Mouse (Mus musculus) MEL (cell line): Measurements from ENCODE around the gene Cxcl15. TPM values are rescaled to one million over a fixed set of nuclear protein-coding genes. Genes with fewer than 3 reads are reported as not detected.

ENCODE experiments used
- DNase-seq: peaks from one replicate; pipeline ENCODE4 v3.0.0; 2011; ENCODE audit warnings: low read depth, low spot score
- H3K27ac ChIP-seq: 2 replicates; pipeline ENCODE4 v1.5.1; 2012; ENCODE audit warnings: low read depth, mild to moderate bottlenecking, control low read depth, low read length, moderate library complexity; ENCODE audit not compliant: control insufficient read depth
- H3K27me3 ChIP-seq, 2 experiments: fragments of 150-350 bp in 1 of 2; sonication (generic) in 1 of 2; 2 replicates each; pipeline ENCODE4 v1.6.1; 2012; ENCODE audit warnings: low read length in 2 of 2, mild to moderate bottlenecking in 2 of 2, improper control_type of control experiment in 1 of 2, moderate library complexity in 1 of 2; ENCODE audit not compliant: insufficient read depth in 2 of 2, control insufficient read depth in 1 of 2
- H3K36me3 ChIP-seq, 2 experiments: 2 replicates each; pipeline ENCODE4 v1.6.1; 2012 to 2014; ENCODE audit warnings: low read length in 2 of 2, improper control_type of control experiment in 1 of 2, inconsistent platforms in 1 of 2, mild to moderate bottlenecking in 1 of 2; ENCODE audit not compliant: insufficient read depth in 2 of 2, control insufficient read depth in 1 of 2
- H3K4me1 ChIP-seq, 2 experiments: fragments of 150-350 bp in 1 of 2; sonication (generic) in 1 of 2; 2 replicates each; pipeline ENCODE4 v1.6.1; 2012; ENCODE audit warnings: low read length in 2 of 2, improper control_type of control experiment in 1 of 2, mild to moderate bottlenecking in 1 of 2; ENCODE audit not compliant: insufficient read depth in 2 of 2, control insufficient read depth in 1 of 2
- H3K4me3 ChIP-seq, 2 experiments: fragments of 150-350 bp in 1 of 2; sonication (generic) in 1 of 2; 2 replicates each; pipeline ENCODE4 v1.5.1; 2012; ENCODE audit warnings: low read depth in 2 of 2, low read length in 2 of 2, mild to moderate bottlenecking in 2 of 2, moderate library complexity in 2 of 2, control low read depth in 1 of 2, improper control_type of control experiment in 1 of 2; ENCODE audit not compliant: control insufficient read depth in 1 of 2, insufficient read depth in 1 of 2
- H3K79me2 ChIP-seq: 2 replicates; pipeline ENCODE4 v1.6.1; 2012; ENCODE audit warnings: mild to moderate bottlenecking, low read length, moderate library complexity; ENCODE audit not compliant: control insufficient read depth, poor library complexity, insufficient read depth
- H3K9ac ChIP-seq: 2 replicates; pipeline ENCODE4 v1.6.1; 2012; ENCODE audit warnings: low read depth, mild to moderate bottlenecking, control low read depth, low read length, moderate library complexity; ENCODE audit not compliant: control insufficient read depth, poor library complexity, severe bottlenecking
- H3K9me3 ChIP-seq: fragments of 150-350 bp; sonication (generic); replicated peaks from 2 replicates; pipeline ENCODE4 v1.6.1; 2012; ENCODE audit warnings: mild to moderate bottlenecking, low read length, improper control_type of control experiment, moderate library complexity; ENCODE audit not compliant: insufficient read depth
- BHLHE40 ChIP-seq: IDR thresholded peaks from 2 replicates; pipeline ENCODE4 v1.6.1; 2012; ENCODE audit warnings: low read depth, mild to moderate bottlenecking, inconsistent platforms, low read length, improper control_type of control experiment, borderline replicate concordance
- CHD2 ChIP-seq: IDR thresholded peaks from 2 replicates; pipeline ENCODE4 v1.6.1; 2011; ENCODE audit warnings: low read length, improper control_type of control experiment
- E2F4 ChIP-seq: IDR thresholded peaks from 2 replicates; pipeline ENCODE4 v1.6.1; 2011; ENCODE audit warnings: low read depth, low read length, improper control_type of control experiment, borderline replicate concordance
- ETS1 ChIP-seq: IDR thresholded peaks from 2 replicates; pipeline ENCODE4 v1.6.1; 2012; ENCODE audit warnings: low read depth, mild to moderate bottlenecking, inconsistent platforms, low read length, improper control_type of control experiment, moderate library complexity
- JUND ChIP-seq: IDR thresholded peaks from 2 replicates; pipeline ENCODE4 v1.6.1; 2011; ENCODE audit warnings: low read depth, mild to moderate bottlenecking, improper control_type of control experiment, low read length
- KAT2A ChIP-seq: conservative IDR thresholded peaks from 2 replicates; pipeline ENCODE4 v1.6.1; 2012; ENCODE audit warnings: low read depth, low read length, improper control_type of control experiment, inconsistent platforms
- MEF2A ChIP-seq: IDR thresholded peaks from 2 replicates; pipeline ENCODE4 v1.6.1; 2014; ENCODE audit warnings: low read depth, mild to moderate bottlenecking, inconsistent platforms, low read length, improper control_type of control experiment; ENCODE audit not compliant: poor library complexity, insufficient replicate concordance, severe bottlenecking; ENCODE audit errors: extremely low read depth
- MYB ChIP-seq: IDR thresholded peaks from 2 replicates; pipeline ENCODE4 v1.6.1; 2011; ENCODE audit warnings: mild to moderate bottlenecking, low read depth, low read length, improper control_type of control experiment
- MYC ChIP-seq: IDR thresholded peaks from 2 replicates; pipeline ENCODE4 v1.6.1; 2011; ENCODE audit warnings: low read depth, mild to moderate bottlenecking, low read length, improper control_type of control experiment, moderate library complexity
- NELFE ChIP-seq: IDR thresholded peaks from 2 replicates; pipeline ENCODE4 v1.6.1; 2011; ENCODE audit warnings: low read depth, low read length, improper control_type of control experiment
- NRF1 ChIP-seq: IDR thresholded peaks from 2 replicates; pipeline ENCODE4 v1.6.1; 2014; ENCODE audit warnings: low read depth, mild to moderate bottlenecking, inconsistent platforms, low read length, improper control_type of control experiment, moderate library complexity; ENCODE audit not compliant: poor library complexity, insufficient read depth, severe bottlenecking
- POLR2A ChIP-seq, 2 experiments: IDR thresholded peaks; 2 replicates each; pipeline ENCODE4 v1.6.1; 2011 to 2012; ENCODE audit warnings: low read length in 2 of 2, mild to moderate bottlenecking in 2 of 2, control low read depth in 1 of 2, improper control_type of control experiment in 1 of 2, low read depth in 1 of 2, moderate library complexity in 1 of 2; ENCODE audit not compliant: control insufficient read depth in 1 of 2, insufficient read depth in 1 of 2, poor library complexity in 1 of 2
- RAD21 ChIP-seq: IDR thresholded peaks from 2 replicates; pipeline ENCODE4 v1.6.1; 2011; ENCODE audit warnings: mild to moderate bottlenecking, low read depth, low read length, improper control_type of control experiment
- TAL1 ChIP-seq: IDR thresholded peaks from 2 replicates; pipeline ENCODE4 v1.6.1; 2012; ENCODE audit warnings: mild to moderate bottlenecking, inconsistent platforms, low read length, moderate library complexity, mixed read lengths
- TBP ChIP-seq: IDR thresholded peaks from 2 replicates; pipeline ENCODE4 v1.8.0; 2011; ENCODE audit warnings: low read depth, low read length, improper control_type of control experiment
- TCF12 ChIP-seq: IDR thresholded peaks from 2 replicates; pipeline ENCODE4 v1.6.1; 2014; ENCODE audit warnings: low read depth, mild to moderate bottlenecking, inconsistent platforms, low read length, improper control_type of control experiment, moderate library complexity
- USF1 ChIP-seq: IDR thresholded peaks from 2 replicates; pipeline ENCODE4 v1.6.1; 2014; ENCODE audit warnings: low read depth, mild to moderate bottlenecking, inconsistent platforms, low read length, improper control_type of control experiment, moderate library complexity
- ZKSCAN1 ChIP-seq: IDR thresholded peaks from 2 replicates; pipeline ENCODE4 v1.6.1; 2012; ENCODE audit warnings: low read depth, mild to moderate bottlenecking, inconsistent platforms, low read length, improper control_type of control experiment, moderate library complexity
- polyA plus RNA-seq, 2 experiments: library from polyadenylated mRNA; stranded (reverse) in 1 of 2; unstranded in 1 of 2; fragments of >175 nt in 1 of 2; fragments of >200 nt in 1 of 2; gene quantifications; 2 replicates each; pipeline versions ENCODE4 v1.2.1 to v1.2.4; 2012; ENCODE audit warnings: low replicate concordance in 2 of 2, low read depth in 1 of 2; ENCODE audit not compliant: insufficient read length in 2 of 2, insufficient read depth in 1 of 2, missing spikeins in 1 of 2
- total RNA-seq: library from RNA; depleted of rRNA; stranded (reverse); fragments of 300-350 nt; gene quantifications from 2 replicates; pipeline ENCODE4 v1.2.3, GENCODE M21; 2012

The Cxcl15 gene
- total and polyA plus RNA-seq, 3 experiments, result not detected

DNA sequence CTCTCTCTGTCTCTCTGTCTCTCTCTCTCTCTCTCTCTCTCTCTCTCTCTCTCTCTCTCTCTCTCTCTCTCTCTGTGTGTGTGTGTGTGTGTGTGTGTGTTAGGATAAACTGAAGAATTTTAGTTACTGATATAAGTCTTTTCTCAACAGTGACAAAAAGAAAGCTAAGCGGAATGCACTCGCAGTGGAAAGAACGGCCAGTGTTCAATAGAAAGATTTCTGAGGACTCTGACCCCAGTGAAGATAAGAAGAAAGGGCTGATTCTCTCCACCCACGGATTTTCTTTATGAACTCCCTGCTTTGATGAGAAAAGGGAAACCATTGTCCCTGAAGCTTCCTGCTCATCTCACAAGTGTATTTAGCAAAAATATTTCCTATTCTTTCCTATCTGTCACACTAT lies 34.0 kb upstream of the Cxcl15 start:
- H3K9me3 ChIP-seq, result no peaks in the 10 kb centered on the region
- H3K4me1 ChIP-seq, result peaks cover 0 to 8% of the 10 kb centered on the region in 2 experiments
- no peaks in the 10 kb centered on the region for H3K27me3 ChIP-seq
- H3K27ac ChIP-seq, result no peak overlapping the region
- TF ChIP-seq RAD21 (no peak), USF1 (no peak)
- no peak overlapping the region for H3K4me3 ChIP-seq
- H3K79me2 ChIP-seq, result no peaks in the 10 kb centered on the region
- DNase-seq, result no peak
- no peak overlapping the region for H3K9ac ChIP-seq
- H3K36me3 ChIP-seq, result peaks cover 0 to 9% of the 10 kb centered on the region in 2 experiments; a peak in 2 of 4 replicates

DNA sequence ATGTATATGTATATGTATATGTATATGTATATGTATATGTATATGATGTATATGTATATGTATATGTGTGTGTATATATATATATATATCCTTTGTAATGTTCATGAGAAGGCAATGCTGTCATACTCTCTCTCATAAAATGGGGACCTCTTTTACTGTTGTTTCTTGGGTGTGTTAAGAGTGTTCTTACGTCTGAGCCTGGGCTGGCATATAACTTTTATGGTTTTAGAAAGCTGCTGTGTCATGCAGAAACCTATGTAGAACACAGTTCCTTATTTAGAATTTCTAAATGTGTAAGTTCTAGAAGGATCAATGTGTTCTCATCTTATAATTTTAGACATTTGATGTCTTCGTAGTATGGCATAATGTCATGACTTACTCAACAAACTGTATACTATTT lies 33.5 kb upstream of the Cxcl15 start:
- Histone ChIP-seq H3K36me3 (peaks cover 0 to 12% of the 10 kb centered on the region in 2 experiments; a peak in 2 of 4 replicates), H3K9ac (no peak overlapping the region), H3K9me3 (no peaks in the 10 kb centered on the region), H3K27ac (no peak overlapping the region), H3K79me2 (no peaks in the 10 kb centered on the region), H3K4me3 (no peak overlapping the region), H3K4me1 (peaks cover 0 to 12% of the 10 kb centered on the region in 2 experiments), H3K27me3 (no peaks in the 10 kb centered on the region)
- TF ChIP-seq MYC (no peak), E2F4 (no peak), TCF12 (no peak), TBP (no peak), ETS1 (no peak), NRF1 (no peak), BHLHE40 (no peak), USF1 (no peak), TAL1 (no peak), POLR2A (IDR thresholded peaks at IDR 0.05; ENCODE audit: control insufficient read depth in 1 of 2, insufficient read depth in 1 of 2, low read depth in 1 of 2, low read length in 2 of 2, poor library complexity in 1 of 2) (no peak), KAT2A (no peak), CHD2 (no peak), NELFE (no peak), JUND (no peak), ZKSCAN1 (no peak)
- peak; percentile 28 for DNase-seq

DNA sequence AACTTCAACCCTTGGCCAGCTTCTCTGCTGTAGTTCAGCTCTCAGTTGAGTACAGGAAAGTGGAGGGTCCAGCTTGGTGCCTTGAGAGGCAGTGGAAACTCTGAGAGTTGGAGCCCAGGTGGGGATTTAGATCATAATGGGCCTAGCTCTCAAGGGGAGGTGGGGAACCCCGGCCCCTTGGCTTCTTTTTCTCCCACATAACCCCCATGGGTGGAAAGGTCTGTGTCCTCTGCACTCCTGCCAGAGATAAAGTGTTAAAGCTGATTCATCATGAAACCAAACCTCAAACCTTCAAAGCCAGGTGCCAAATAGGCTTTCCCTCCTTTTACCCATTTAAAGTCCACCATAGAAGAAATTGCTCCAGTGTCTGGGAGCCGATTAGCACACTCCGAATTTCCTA lies 32.5 kb upstream of the Cxcl15 start:
- no peak overlapping the region for H3K4me3 ChIP-seq
- no peak for DNase-seq
- H3K36me3 ChIP-seq, result peaks cover 0 to 15% of the 10 kb centered on the region in 2 experiments; a peak in 2 of 4 replicates
- TF ChIP-seq MEF2A (no peak), MYB (no peak), BHLHE40 (no peak)
- H3K27ac ChIP-seq, result no peak overlapping the region
- H3K9me3 ChIP-seq, result no peaks in the 10 kb centered on the region
- peaks cover 2 to 14% of the 10 kb centered on the region in 2 experiments for H3K4me1 ChIP-seq
- H3K27me3 ChIP-seq, result no peaks in the 10 kb centered on the region
- H3K9ac ChIP-seq, result no peak overlapping the region
- H3K79me2 ChIP-seq, result no peaks in the 10 kb centered on the region
